Mouse (Mus musculus) gastrocnemius, postnatal 10 days (tissue): ENCODE measurements around the gene Smim11. TPM values are rescaled to one million over a fixed set of nuclear protein-coding genes. Genes with fewer than 3 reads are reported as not detected.

Experiments
- total RNA-seq, 2 experiments: library from RNA; stranded (reverse); gene quantifications; 2 replicates each; pipeline ENCODE4 v1.2.3; 2021

The Smim11 gene
- total RNA-seq, 2 experiments from 2014 or later: 81.1 to 84.7 TPM

Other genes starting within 250 kb of the Smim11 start
- 10 to 100 TPM; 19.6 to 24.1 TPM for gene Mrps6, start 243.0 kb upstream of the Smim11 start, total RNA-seq
- not detected for gene Gm49711, start 243.0 kb upstream of the Smim11 start, total RNA-seq
- 1 to 10 TPM; 3.8 to 4.1 TPM for gene Slc5a3, start 243.0 kb upstream of the Smim11 start, total RNA-seq
- gene Kcne2, start 8.9 kb upstream of the Smim11 start, total RNA-seq: not detected
- not detected for gene Fam243, start 20.2 kb downstream of the Smim11 start, total RNA-seq
- not detected for gene Kcne1, start 58.2 kb downstream of the Smim11 start, total RNA-seq
- gene Rcan1, start 169.6 kb downstream of the Smim11 start, total RNA-seq: 10 to 100 TPM; 45.3 to 51.6 TPM
- gene Clic6, start 184.4 kb downstream of the Smim11 start, total RNA-seq: under 1 TPM; 0.14 to 0.16 TPM